Mouse (Mus musculus): Measurements from ENCODE around the gene Sp4.

The Sp4 gene

DNA sequence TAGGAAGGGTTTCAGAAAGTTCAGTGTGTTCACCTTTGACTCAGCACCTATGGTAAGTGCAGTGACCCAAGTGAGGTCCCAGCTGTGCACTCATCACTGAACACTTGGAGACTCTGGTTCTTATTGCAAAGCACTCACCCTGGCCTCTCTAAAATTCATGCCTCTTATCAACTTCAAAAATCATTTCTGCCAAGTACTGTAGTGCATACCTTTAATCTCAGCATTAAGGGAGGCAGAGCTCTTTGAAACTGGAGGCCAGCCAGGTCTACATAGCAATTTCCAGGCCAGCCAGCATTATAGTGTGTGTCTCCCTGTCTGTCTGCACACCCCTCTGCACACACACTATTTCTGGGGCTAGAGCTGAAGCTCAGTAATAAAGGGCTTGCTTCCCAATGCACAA lies 36.3 kb downstream of the Sp4 start:
- DNase-seq = no peak

DNA sequence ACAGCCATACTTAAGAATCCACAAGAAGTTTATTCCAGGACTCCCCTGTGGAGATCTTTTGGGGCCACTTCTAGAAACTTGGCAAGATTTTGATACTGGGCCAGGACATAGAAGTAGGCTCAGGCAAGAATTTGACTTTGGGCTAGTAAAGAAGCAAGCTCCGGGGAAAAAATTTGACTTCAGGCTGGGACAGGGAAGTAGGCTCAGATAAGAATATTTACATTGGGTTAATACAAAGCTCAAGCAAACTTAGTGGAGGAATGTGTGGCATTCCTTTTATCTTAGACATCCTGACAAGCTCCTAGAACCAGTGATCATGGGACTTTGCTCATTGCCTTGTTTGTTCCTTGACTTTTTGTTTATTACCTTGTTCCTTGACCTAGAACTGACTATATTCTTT lies 37.4 kb downstream of the Sp4 start:
- no peak for DNase-seq

DNA sequence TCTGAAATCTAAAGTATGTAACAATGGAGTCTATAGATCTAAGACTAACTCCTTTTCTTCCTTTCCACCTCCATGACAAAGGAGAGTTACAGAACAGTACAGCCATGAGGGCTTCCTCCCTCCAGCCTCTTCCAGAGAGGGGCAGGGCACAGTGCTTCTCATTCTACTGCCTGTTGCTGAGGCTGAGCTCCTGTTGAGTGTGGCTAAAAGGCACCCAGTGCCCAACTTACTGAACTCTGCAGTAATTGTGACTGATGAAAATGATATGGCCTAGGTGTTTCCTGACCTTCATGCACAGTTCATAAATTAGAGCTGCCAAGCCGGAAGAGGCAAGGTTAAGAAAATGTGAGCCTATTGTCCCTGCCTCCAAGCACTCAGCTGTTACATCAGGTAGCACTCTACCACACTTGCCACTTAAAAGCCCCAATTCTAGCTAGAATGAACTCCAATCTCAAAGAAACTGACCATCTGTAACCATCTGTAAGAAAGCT lies 45.9 kb downstream of the Sp4 start:
- no peak for DNase-seq

DNA sequence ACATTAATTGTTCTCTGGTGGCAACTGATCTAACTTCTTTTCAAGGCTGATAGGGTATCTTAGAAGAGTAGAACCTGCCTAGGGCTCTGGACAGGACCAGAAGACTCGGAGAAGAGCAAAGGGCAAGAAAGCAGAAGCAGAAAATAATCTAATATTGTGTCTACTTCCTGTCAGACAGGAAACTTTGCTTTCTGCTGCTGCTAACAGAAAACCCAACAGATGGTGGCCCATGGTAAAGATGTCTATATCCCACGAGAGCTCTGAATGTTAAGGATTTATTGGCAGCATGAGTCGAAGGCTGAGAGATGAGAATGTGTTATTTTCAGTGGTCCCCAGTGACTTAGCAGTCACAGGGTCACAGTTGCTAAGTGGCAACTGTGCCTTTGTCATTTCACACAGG lies 80.1 kb downstream of the Sp4 start:
- DNase-seq = no peak

DNA sequence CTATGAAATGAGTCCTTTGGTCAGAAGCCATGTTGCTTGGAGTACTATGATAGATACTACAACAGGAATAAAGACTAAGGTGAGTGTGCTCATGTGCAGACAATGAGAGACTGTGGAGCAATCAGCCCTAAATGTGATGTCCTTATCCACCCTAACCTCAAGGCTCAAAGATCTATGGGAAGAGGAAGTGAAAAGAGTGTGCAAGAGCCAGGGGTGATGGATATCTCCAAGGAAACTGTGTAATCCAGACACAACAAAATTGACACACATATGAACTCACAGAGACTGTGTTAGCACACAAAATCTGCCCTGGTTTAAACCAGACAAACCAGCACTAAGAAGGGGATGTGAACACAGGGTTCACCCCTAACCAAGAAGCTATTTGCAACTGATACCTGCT lies 81.2 kb downstream of the Sp4 start:
- peak; percentile 9 for DNase-seq

DNA sequence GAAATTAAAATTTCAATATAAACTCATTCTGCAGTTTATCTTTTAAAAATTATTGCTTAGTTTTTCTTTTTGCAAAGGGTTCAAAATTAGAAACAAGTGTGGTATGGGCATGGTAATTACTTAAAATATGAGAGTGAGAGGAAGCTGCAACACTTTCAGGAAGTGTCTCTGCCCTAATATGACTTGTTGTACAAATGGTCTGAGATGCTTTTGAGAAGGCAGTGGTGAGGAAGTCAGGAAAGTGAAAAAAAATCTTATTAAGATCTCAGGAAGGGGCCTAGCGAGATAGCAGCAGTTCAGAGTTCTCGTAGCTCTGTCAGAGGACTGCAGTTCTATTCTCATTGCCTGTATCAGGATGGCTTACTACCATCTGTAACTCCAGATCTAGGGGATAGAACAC lies 89.1 kb downstream of the Sp4 start:
- DNase-seq = no peak

DNA sequence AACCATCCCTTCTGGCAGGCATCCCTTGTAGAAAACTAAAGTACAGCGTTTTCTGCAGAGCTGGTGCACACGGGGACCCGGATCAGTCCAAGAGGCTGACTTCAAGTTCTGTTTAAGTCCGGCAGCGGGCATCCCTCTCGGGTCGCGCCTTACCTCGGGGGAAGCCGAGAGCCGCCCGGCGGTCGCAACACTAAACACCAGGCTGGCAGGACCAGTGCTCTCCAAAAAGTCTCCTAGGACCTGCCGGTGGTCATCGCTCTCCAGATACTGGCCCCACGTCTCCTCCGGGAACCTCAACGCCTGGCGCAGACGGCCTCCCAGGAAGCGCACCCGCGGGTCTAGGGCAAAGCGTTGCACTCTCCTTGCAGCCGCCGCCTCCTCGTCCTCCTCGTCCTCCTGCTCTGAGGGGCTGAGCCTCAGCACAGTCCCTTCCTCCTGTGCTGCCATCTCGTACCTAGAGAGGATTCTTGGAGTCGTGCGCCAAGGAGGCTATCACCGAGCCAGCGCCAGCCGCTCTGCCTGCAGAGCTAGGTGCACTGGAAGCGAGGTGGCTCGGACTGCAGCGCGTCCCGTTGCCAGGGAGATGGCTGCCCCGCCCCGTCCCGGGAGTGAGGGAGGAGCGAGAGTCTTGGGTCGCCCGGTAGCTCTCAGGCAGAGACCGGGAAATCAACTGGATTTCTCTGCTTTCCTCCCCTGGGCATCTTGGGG lies 102.7 kb downstream of the Sp4 start, which contains the start of gene Dnah11:
Gene Dnah11, minus strand, starts transcription at position 658 of the 708 bp plus-strand sequence.
- DNase-seq = peak; percentile 86

DNA sequence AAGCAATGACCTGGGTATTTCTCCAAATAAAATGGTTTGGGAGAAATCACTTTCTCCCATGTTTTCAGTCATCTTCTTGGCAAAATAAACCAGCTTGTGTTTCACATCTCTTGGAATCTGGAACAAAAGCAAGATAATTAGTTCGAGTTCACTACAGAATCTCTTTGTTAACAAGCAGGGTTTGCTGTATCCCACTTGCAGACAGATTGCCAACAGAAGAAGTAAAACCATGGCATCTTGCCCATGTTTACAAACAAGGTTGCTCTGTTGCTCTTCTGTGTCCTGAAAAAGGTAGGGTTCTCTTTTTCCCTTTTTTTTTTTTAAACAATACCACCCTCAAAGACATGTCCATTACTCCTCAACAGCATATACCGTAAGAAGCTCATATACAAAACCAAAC lies 104.7 kb downstream of the Sp4 start:
- no peak for DNase-seq

DNA sequence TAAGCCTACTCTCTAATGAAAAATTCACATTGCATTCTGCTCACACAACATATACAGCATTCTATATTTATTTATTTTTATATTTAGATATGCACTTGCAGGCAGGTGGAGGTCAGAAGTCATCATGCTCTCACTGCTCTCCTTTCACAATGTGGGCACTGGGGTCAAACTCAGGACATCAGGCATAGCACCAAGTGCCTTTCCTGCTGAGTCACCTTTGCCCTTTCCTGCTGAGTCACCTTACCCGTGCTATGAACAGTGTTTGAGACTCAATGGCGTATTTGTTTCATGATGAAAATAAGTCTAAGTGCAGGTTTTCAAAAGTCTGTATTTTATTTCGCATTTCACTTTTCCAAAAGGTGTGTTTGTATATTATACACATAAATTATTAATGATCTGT lies 111.7 kb downstream of the Sp4 start:
- DNase-seq = no peak

DNA sequence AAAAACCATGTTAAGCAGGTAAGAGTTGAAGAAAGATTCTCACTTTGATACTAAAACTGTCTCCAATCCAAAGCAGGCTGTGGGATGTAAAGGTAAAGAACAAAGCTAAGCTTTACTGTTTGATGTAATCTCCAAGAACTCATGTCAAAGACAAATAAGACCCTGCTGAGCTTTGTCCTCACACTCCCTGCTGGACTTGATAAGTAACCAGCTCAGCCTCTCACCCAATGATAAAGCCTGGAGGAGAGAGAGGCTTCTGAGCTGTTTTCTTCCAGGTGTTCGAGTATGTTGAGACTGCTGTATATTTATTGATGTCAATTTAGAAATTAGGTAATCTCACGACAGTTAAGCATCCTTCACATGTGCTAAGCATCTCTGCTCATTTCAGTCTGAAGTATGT lies 113.6 kb downstream of the Sp4 start:
- no peak for DNase-seq

DNA sequence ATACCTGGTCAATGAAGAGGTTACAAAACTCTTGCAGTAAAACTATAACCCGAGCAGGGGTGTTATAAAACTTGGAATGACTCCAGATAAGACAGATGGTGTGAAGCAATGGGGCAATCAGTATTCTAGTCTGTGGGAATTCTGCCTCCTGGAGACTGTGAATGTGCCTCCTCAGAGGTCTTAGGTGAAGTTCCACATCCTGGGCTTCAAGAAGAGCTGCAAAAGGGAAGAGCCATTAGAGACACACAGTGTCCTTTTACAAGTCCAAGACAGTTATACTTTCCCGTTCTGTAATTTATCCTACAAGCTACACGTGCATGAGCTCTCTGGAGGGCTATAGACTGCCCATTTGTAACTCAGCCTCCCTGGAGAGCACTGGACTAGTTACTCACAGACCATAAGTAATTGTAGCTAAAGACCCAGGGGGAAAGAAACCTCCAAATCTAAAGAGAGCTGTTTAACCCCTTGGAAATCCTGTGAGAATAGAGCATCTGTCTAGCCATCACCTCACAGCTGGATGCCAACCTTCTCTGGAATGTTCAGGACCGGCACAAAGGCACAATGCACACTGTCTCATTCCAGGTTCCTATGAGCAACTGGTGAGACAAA lies 114.3 kb downstream of the Sp4 start:
- no peak for DNase-seq

DNA sequence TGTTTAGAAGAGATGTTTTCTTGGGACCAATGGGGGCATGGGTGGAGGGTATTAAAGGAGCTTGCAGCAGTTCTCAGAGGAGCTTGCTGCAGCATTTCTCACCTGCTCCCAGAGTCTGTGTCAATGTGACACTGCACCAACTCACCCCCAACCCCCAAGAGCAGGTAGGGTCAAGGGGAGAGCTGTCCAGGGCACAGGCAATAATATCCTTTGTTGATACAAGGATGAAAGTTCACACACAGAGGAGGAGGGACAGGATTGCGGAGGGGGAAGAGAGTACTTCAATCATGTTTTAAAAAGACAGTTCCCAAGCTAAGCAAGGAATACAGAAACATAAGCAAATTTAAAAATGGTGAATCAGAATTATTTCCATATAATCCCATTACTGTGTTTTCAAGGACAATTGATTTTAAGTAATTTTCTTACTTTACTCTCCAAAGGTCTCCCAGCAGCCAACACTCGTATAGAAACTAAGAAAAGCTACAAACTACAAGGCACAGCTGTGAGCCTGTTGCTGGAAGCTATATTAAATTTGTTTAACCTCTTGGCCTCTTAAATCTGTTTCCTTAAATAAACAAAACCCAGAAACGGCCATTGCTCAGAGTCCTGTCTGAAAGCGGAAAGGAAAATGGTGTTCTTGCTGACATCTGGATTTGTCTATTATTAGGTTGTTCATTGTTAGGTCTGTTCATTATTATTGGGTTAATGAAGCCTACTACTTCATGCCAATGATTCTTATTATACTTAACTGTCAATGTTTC lies 114.9 kb downstream of the Sp4 start:
- no peak for DNase-seq

All from lung, postnatal 36 days (tissue).